Mouse (Mus musculus): ENCODE results near the gene Cxadr.

GRCm38 (mm10) chr16:78372786-78373185, 71.5 kb downstream of the Cxadr start:
- TF ChIP-seq CTCF (IDR thresholded peaks at IDR 0.05; ENCODE audit: low read depth) = no peak
- TF ChIP-seq EP300 (IDR thresholded peaks at IDR 0.05; ENCODE audit: low read depth) = no peak

Measured in heart, postnatal 0 days (tissue).